Mouse (Mus musculus) MEL (cell line): ENCODE results near the gene Gm10309.

ENCODE experiments used
- CTCF ChIP-seq, 3 experiments: IDR thresholded peaks in 2 of 3; conservative IDR thresholded peaks in 1 of 3; 2 replicates each; pipeline ENCODE4 v1.5.1; 2011 to 2012; ENCODE audit warnings: low read length in 3 of 3, low read depth in 2 of 3, mild to moderate bottlenecking in 2 of 3, improper control_type of control experiment in 1 of 3, inconsistent platforms in 1 of 3, mixed read lengths in 1 of 3, moderate library complexity in 1 of 3; ENCODE audit not compliant: control insufficient read depth in 1 of 3, insufficient read depth in 1 of 3, poor library complexity in 1 of 3, severe bottlenecking in 1 of 3
- E2F4 ChIP-seq: IDR thresholded peaks from 2 replicates; pipeline ENCODE4 v1.6.1; 2011; ENCODE audit warnings: low read depth, low read length, improper control_type of control experiment, borderline replicate concordance
- ELF1 ChIP-seq: IDR thresholded peaks from 2 replicates; pipeline ENCODE4 v1.6.1; 2014; ENCODE audit warnings: low read depth, mild to moderate bottlenecking, inconsistent platforms, low read length, improper control_type of control experiment, moderate library complexity
- EP300 ChIP-seq, 2 experiments: IDR thresholded peaks; 2 replicates each; pipeline ENCODE4 v1.6.1; 2011; ENCODE audit warnings: improper control_type of control experiment in 2 of 2, low read length in 2 of 2, low read depth in 1 of 2, mild to moderate bottlenecking in 1 of 2
- POLR2A ChIP-seq, 2 experiments: IDR thresholded peaks; 2 replicates each; pipeline ENCODE4 v1.6.1; 2011 to 2012; ENCODE audit warnings: low read length in 2 of 2, mild to moderate bottlenecking in 2 of 2, control low read depth in 1 of 2, improper control_type of control experiment in 1 of 2, low read depth in 1 of 2, moderate library complexity in 1 of 2; ENCODE audit not compliant: control insufficient read depth in 1 of 2, insufficient read depth in 1 of 2, poor library complexity in 1 of 2
- POLR2AphosphoS2 ChIP-seq: IDR thresholded peaks from 2 replicates; pipeline ENCODE4 v1.6.1; 2011; ENCODE audit warnings: low read length, improper control_type of control experiment
- POLR2AphosphoS5 ChIP-seq: IDR thresholded peaks from 2 replicates; pipeline ENCODE4 v1.6.1; 2012; ENCODE audit warnings: low read depth, borderline replicate concordance, mild to moderate bottlenecking, inconsistent platforms, low read length, moderate library complexity, mixed read lengths
- UBTF ChIP-seq: IDR thresholded peaks from 2 replicates; pipeline ENCODE4 v1.6.1; 2012; ENCODE audit warnings: low read depth, mild to moderate bottlenecking, inconsistent platforms, low read length, improper control_type of control experiment, moderate library complexity, borderline replicate concordance; ENCODE audit not compliant: insufficient read depth
- USF2 ChIP-seq, 2 experiments: IDR thresholded peaks; 2 replicates each; pipeline ENCODE4 v1.6.1; 2011 to 2012; ENCODE audit warnings: improper control_type of control experiment in 2 of 2, low read length in 2 of 2, borderline replicate concordance in 1 of 2, inconsistent platforms in 1 of 2, low read depth in 1 of 2, mild to moderate bottlenecking in 1 of 2; ENCODE audit not compliant: insufficient read depth in 1 of 2
- ZMIZ1 ChIP-seq: IDR thresholded peaks from 2 replicates; pipeline ENCODE4 v1.6.1; 2012; ENCODE audit warnings: low read depth, mild to moderate bottlenecking, inconsistent platforms, low read length, improper control_type of control experiment, moderate library complexity

DNA sequence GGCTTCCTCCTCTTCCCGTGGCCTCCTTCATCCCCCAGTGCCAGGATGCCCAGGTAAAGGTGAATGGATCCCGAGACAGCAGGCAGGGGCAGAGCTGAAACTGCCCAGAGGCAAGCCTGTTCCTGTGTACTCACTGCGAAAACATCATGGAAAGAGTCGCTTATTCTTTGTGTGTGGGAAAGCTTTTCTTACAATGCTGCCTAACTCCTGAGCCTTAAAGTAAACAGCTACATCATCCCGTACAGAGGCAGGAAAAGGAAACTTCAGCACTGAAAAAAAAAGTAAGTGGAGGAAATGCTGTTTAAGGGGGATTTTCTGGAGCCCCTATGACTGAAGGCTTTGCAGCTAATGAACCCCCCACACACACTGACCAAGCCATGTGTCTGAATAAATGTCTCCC, 1.8 kb upstream of the Gm10309 start:
- TF ChIP-seq POLR2AphosphoS2 (no peak), ZMIZ1 (no peak), EP300 (IDR thresholded peaks at IDR 0.05; ENCODE audit: low read depth in 1 of 2, low read length in 2 of 2) (no peak), POLR2A (IDR thresholded peaks at IDR 0.05; ENCODE audit: control insufficient read depth in 1 of 2, insufficient read depth in 1 of 2, low read depth in 1 of 2, low read length in 2 of 2, poor library complexity in 1 of 2) (no peak), ELF1 (no peak), USF2 (IDR thresholded peaks at IDR 0.05; ENCODE audit: borderline replicate concordance in 1 of 2, insufficient read depth in 1 of 2, low read depth in 1 of 2, low read length in 2 of 2) (no peak), CTCF (IDR thresholded peaks at IDR 0.05 in 2 of 3, conservative IDR thresholded peaks at IDR 0.05 in 1 of 3; ENCODE audit: control insufficient read depth in 1 of 3, insufficient read depth in 1 of 3, low read depth in 2 of 3, low read length in 3 of 3, poor library complexity in 1 of 3, severe bottlenecking in 1 of 3) (no peak), UBTF (no peak), POLR2AphosphoS5 (no peak), E2F4 (no peak)
